Mouse (Mus musculus): ENCODE results near the gene Ramp2.

DNA sequence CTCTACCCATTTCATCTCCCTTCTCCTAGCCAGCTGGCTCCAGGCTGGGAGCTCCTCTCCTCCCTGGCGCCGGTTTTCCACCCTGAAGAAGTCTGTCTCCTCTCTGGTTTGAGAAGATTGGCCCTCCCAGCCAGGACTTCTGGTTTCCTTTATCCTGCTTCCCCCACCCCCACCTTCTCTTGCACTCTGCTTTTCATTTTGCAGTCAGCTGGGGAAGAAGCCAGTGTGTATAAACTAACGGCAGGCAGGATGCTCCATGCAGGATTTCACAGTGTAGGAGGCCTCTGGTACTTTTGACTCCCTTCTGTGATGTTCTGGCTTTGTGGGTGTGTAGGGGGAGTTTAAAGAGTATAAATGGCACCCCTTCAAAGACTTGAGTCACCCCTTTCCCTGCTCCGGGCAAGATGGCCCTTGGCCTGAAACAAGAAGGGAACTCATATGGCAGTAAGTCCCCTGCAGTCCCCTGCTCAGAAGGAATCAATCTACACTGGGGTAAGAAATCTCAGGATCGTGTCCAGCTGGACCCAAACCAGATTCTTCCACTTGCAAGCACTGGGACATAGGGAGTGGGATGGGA is 7.7 kb upstream of the Ramp2 start:
- no peak for TF ChIP-seq POLR2A (IDR thresholded peaks at IDR 0.05; ENCODE audit: control insufficient read depth, extremely low read depth, insufficient read depth, low read length, poor library complexity)
- no peak for TF ChIP-seq CTCF (IDR thresholded peaks at IDR 0.05; ENCODE audit: borderline replicate concordance, control insufficient read depth, extremely low read depth, insufficient read depth, low read length, poor library complexity)

Measured in thymus, adult 2 months (tissue).